Mouse (Mus musculus) small intestine, adult 2 months (tissue): ENCODE results near the gene Gm45208.

Experiments
- CTCF ChIP-seq: fragments of 200-500 bp; IDR thresholded peaks from 2 replicates; pipeline ENCODE4 v1.5.1; 2012; ENCODE audit warnings: low read depth, mild to moderate bottlenecking, control low read depth, inconsistent platforms, low read length, moderate library complexity, mixed read lengths; ENCODE audit not compliant: insufficient replicate concordance, insufficient read length; ENCODE audit errors: extremely low read depth
- POLR2A ChIP-seq: fragments of 200-500 bp; IDR thresholded peaks from 2 replicates; pipeline ENCODE4 v1.6.1; 2012; ENCODE audit warnings: low read depth, mild to moderate bottlenecking, control low read depth, inconsistent platforms, low read length, moderate library complexity

DNA sequence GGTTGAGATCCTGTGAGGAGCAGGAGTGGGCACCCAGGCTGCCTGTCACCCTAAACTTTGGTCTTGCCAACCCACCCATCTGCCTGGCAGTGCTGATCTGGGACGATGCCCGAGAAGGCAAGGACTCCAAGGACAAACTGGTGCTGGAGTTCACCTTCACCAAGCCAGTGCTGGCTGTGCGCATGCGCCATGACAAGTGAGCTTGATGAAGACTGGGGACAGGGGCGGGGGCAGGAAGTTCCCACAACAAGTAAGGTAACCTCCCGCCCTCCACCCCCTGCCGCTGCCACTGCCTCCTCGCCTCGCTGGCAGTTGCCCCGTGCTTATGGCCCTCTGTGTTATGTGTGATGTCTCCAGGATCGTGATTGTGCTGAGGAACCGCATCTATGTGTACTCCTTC lies 3.8 kb downstream of the Gm45208 start:
- TF ChIP-seq CTCF, result no peak
- TF ChIP-seq POLR2A, result no peak
